In genomic region chr5:67280400-67280799, GRCm38 (mm10) we compare ENCODE assay signal across 25 mouse cellular contexts. TPM values are rescaled to one million over a fixed set of nuclear protein-coding genes. Genes with fewer than 3 reads are reported as not detected.
DNase-seq lines count a peak whose midpoint lies in the region; ATAC-seq lines count a peak whose summit lies in the region.
"Had no signal": no experiment of that assay in that cellular context is flagged by ENCODE, and none has a peak within 500 bp of the region (broad histone marks: within the 10 kb centered on the region; RNA-seq: fewer than 3 reads in every experiment).

No protein-coding gene starts in this region.

- H3K36me3 ChIP-seq in midbrain, embryonic 11.5 days (ENCODE audit: control insufficient read depth, insufficient read depth, low read length): peaks cover 7% of the 10 kb centered on the region; the same call in 1 of the 2 replicates
- H3K36me3 ChIP-seq in midbrain, embryonic 10.5 days: peaks cover 81% of the 10 kb centered on the region
- H3K36me3 ChIP-seq in liver, embryonic 13.5 days: peaks cover 53% of the 10 kb centered on the region

- no peak overlapping the region for H3K4me2 ChIP-seq in midbrain, embryonic 11.5 days
- peak overlapping the region; percentile 56 for H3K4me2 ChIP-seq in liver, embryonic 13.5 days
- H3K4me2 ChIP-seq: embryonic facial prominence, embryonic 15.5 days; forebrain, embryonic 13.5 days; heart, embryonic 12.5 days; hindbrain, embryonic 13.5 days; midbrain, embryonic 12.5 days; neural tube, embryonic 12.5 days had no signal

- no peak for ATAC-seq in midbrain, embryonic 11.5 days (ENCODE audit: low FRiP score)
- peak; percentile 94 for ATAC-seq in liver, embryonic 13.5 days (ENCODE audit: low read depth)
- ATAC-seq in megakaryocyte-erythroid progenitor cell, adult 5-6 weeks (replicated peaks; ENCODE audit: low FRiP score, low TSS enrichment, poor library complexity, severe bottlenecking): peak; percentile 94
- ATAC-seq: forebrain, embryonic 13.5 days; inflammation-experienced regulatory T-cells, adult 6 months had no signal

- H3K4me1 ChIP-seq in midbrain, embryonic 11.5 days (ENCODE audit: control insufficient read depth, insufficient read depth, low read length): no peaks in the 10 kb centered on the region
- no peaks in the 10 kb centered on the region for H3K4me1 ChIP-seq in midbrain, embryonic 10.5 days
- H3K4me1 ChIP-seq in liver, embryonic 13.5 days (replicated peaks): peaks cover 48% of the 10 kb centered on the region
- H3K4me1 ChIP-seq: embryonic facial prominence, embryonic 15.5 days; forebrain, embryonic 13.5 days; heart, embryonic 12.5 days; hindbrain, embryonic 13.5 days; midbrain, embryonic 12.5 days; neural tube, embryonic 12.5 days had no signal

- peak; percentile 41 for DNase-seq in midbrain, embryonic 11.5 days (ENCODE audit: low spot score, missing footprints)
- DNase-seq in midbrain, embryonic 10.5 days (ENCODE audit: low spot score): no peak
- peak; percentile 79 for DNase-seq in c-Kit-positive CD71-positive TER-119-negative erythroid progenitor cells, embryonic 14.5 days (ENCODE audit: low read depth)
- DNase-seq in liver, embryonic 13.5 days: peak; percentile 54
- no peak for DNase-seq in kidney, postnatal 4 days
- no peak for DNase-seq in thymus, postnatal 10 days (ENCODE audit: low spot score in 2 of 2)
- DNase-seq: adrenal gland, adult 8-10 months; cerebellum, adult 11-12 months; cerebellum, postnatal 14 days; kidney, adult 8-10 months; kidney, postnatal 14 days; layer of hippocampus, adult 9-11 months; left cerebral cortex, postnatal 4 days; lung, adult 18-20 months; right cerebral cortex, adult 18-20 months; thymus, adult 18-20 months had no signal

- no peak overlapping the region for H3K27ac ChIP-seq in midbrain, embryonic 11.5 days (ENCODE audit: low read depth, low read length)
- no peak overlapping the region for H3K27ac ChIP-seq in midbrain, embryonic 10.5 days (replicated peaks)
- H3K27ac ChIP-seq in liver, embryonic 13.5 days: peak overlapping the region; percentile 94
- H3K27ac ChIP-seq: embryonic facial prominence, embryonic 15.5 days; forebrain, embryonic 13.5 days; hindbrain, embryonic 13.5 days; left cerebral cortex, adult 2 months; midbrain, embryonic 12.5 days; neural tube, embryonic 12.5 days had no signal

- no peak overlapping the region for H3K4me3 ChIP-seq in midbrain, embryonic 11.5 days (ENCODE audit: low read depth, low read length)
- H3K4me3 ChIP-seq in midbrain, embryonic 10.5 days: no peak overlapping the region
- H3K4me3 ChIP-seq in liver, embryonic 13.5 days (replicated peaks): peak overlapping the region; percentile 28; the same call in 1 of the 2 replicates
- H3K4me3 ChIP-seq: embryonic facial prominence, embryonic 15.5 days; forebrain, embryonic 13.5 days; heart, embryonic 12.5 days; hindbrain, embryonic 13.5 days; left cerebral cortex, adult 2 months; midbrain, embryonic 12.5 days; neural tube, embryonic 12.5 days had no signal

- H3K27me3 ChIP-seq in midbrain, embryonic 11.5 days (ENCODE audit: control insufficient read depth, insufficient read depth, low read length): no peaks in the 10 kb centered on the region
- H3K27me3 ChIP-seq in midbrain, embryonic 10.5 days (ENCODE audit: low read depth, poor library complexity, severe bottlenecking): no peaks in the 10 kb centered on the region
- H3K27me3 ChIP-seq in liver, embryonic 13.5 days: no peaks in the 10 kb centered on the region
- H3K27me3 ChIP-seq: embryonic facial prominence, embryonic 15.5 days; forebrain, embryonic 13.5 days; heart, embryonic 12.5 days; hindbrain, embryonic 13.5 days; midbrain, embryonic 12.5 days; neural tube, embryonic 12.5 days had no signal

- no peaks in the 10 kb centered on the region for H3K9me3 ChIP-seq in midbrain, embryonic 11.5 days (ENCODE audit: control insufficient read depth, low read length)
- no peaks in the 10 kb centered on the region for H3K9me3 ChIP-seq in midbrain, embryonic 10.5 days (replicated peaks)
- H3K9me3 ChIP-seq in liver, embryonic 13.5 days (replicated peaks): no peaks in the 10 kb centered on the region
- H3K9me3 ChIP-seq: embryonic facial prominence, embryonic 15.5 days; forebrain, embryonic 13.5 days; heart, embryonic 12.5 days; hindbrain, embryonic 13.5 days; midbrain, embryonic 12.5 days; neural tube, embryonic 12.5 days had no signal

- no peak overlapping the region for H3K9ac ChIP-seq in midbrain, embryonic 11.5 days (ENCODE audit: low read length)
- H3K9ac ChIP-seq in liver, embryonic 13.5 days: peak overlapping the region; percentile 61
- H3K9ac ChIP-seq: embryonic facial prominence, embryonic 15.5 days; forebrain, embryonic 13.5 days; heart, embryonic 12.5 days; hindbrain, embryonic 13.5 days; midbrain, embryonic 12.5 days; neural tube, embryonic 12.5 days had no signal

- WGBS in midbrain, embryonic 11.5 days: 96% methylated on average over 4 of the region's 4 CpGs
- 97% methylated on average over 4 of the region's 4 CpGs for WGBS in midbrain, embryonic 10.5 days
- 38% methylated on average over 4 of the region's 4 CpGs for WGBS in liver, embryonic 13.5 days (ENCODE audit: insufficient replicate concordance)

RNA-seq across cellular contexts. Expression of gene Tmem33, which starts 20.0 kb away (rescaled TPM):
- polyA plus RNA-seq in midbrain, embryonic 11.5 days (2014; fragmentation: Nextera tagmentation; extraction: Ambion mirVana): 120 and 121 TPM in 2 replicates
- 118 and 130 TPM in 2 replicates for polyA plus RNA-seq in midbrain, embryonic 10.5 days (2016; fragmentation: Nextera tagmentation; extraction: Ambion mirVana)
- polyA plus RNA-seq in liver, embryonic 13.5 days (2015; fragmentation: Nextera tagmentation; extraction: Ambion mirVana): 100 and 114 TPM in 2 replicates
- total RNA-seq in megakaryocyte-erythroid progenitor cell, adult 5-6 weeks (2014; fragmentation: Nextera tagmentation): 98.3 and 112 TPM in 2 replicates
- 55.1 and 58.6 TPM in 2 replicates for total RNA-seq in megakaryocyte-erythroid progenitor cell, adult 5-6 weeks (2017)

RNA-seq across cellular contexts. Expression of gene Slc30a9, which starts 26.4 kb away (rescaled TPM):
- polyA plus RNA-seq in midbrain, embryonic 11.5 days (2014; fragmentation: Nextera tagmentation; extraction: Ambion mirVana): 171 and 182 TPM in 2 replicates
- 100 and 105 TPM in 2 replicates for polyA plus RNA-seq in midbrain, embryonic 10.5 days (2016; fragmentation: Nextera tagmentation; extraction: Ambion mirVana)
- polyA plus RNA-seq in liver, embryonic 13.5 days (2015; fragmentation: Nextera tagmentation; extraction: Ambion mirVana): 64.0 and 75.5 TPM in 2 replicates
- total RNA-seq in megakaryocyte-erythroid progenitor cell, adult 5-6 weeks (2014; fragmentation: Nextera tagmentation): 30.2 and 39.0 TPM in 2 replicates
- total RNA-seq in megakaryocyte-erythroid progenitor cell, adult 5-6 weeks (2017): 32.5 and 41.3 TPM in 2 replicates

Comparison
In these comparisons a context has a peak if more than half of its experiments do, and no peak if none do; other contexts are left out.
1. DNase-seq: peak in midbrain, embryonic 11.5 days (single experiment), c-Kit-positive CD71-positive TER-119-negative erythroid progenitor cells, embryonic 14.5 days (single experiment) and liver, embryonic 13.5 days (single experiment); none in midbrain, embryonic 10.5 days (single experiment), kidney, postnatal 4 days (0 of 2) and thymus, postnatal 10 days (0 of 2).